Mouse (Mus musculus) monocyte, adult 5-6 weeks (primary cell): Measurements from ENCODE around the gene Vmn2r36. TPM values are rescaled to one million over a fixed set of nuclear protein-coding genes. Genes with fewer than 3 reads are reported as not detected.
"Not testable (repeated sequence)": the region's sequence is repeated elsewhere in the genome, so short reads cannot be mapped to it uniquely, and the experiment has no call there.

Source experiments
- ATAC-seq: fragments of 153-309, 156-312 bp; replicated peaks from 2 replicates; pipeline ENCODE4 v1.8.0; 2017; ENCODE audit warnings: mild to moderate bottlenecking; ENCODE audit not compliant: low TSS enrichment, insufficient number of reproducible peaks, severe bottlenecking, poor library complexity, low FRiP score
- total RNA-seq: library from RNA; stranded (forward); fragments of 200-1000, 200-491, 200-594 nt; gene quantifications from 3 replicates; pipeline ENCODE4 v1.2.3, GENCODE M21; 2017

Vmn2r36 gene
- not detected in 3 replicates for total RNA-seq

DNA sequence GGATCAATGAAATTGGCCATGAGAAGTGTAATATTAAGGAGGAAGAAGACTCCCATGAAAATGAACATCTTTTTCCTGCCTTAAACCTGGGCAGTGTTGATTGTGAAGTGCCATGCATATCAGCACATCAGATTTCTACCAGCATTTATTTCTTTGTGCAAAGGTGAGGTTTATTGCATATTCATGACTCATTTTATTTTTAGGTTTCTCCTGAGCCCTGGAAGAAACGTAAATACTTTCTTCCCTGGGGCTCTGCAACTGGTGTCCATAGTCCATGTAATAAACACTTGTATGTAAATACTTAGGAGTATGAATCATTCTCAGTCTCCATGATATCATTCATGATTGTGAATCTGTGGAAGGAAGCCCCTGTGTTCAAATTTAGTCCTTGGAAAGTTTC is at the start of gene Vmn2r36:
Vmn2r36 (minus strand) TSS at position 101 of the 400 bp plus-strand sequence.
- ATAC-seq = not testable (repeated sequence)

Other genes with a start within 250 kb of the Vmn2r36 start
- not detected in 3 replicates for gene Vmn2r34, start 213.0 kb downstream of the Vmn2r36 start, total RNA-seq
- gene Vmn2r35, start 82.6 kb downstream of the Vmn2r36 start, total RNA-seq = not detected in 3 replicates